Mouse (Mus musculus) MEL (cell line): ENCODE measurements at regions not wholly inside any gene's neighbourhood (a gene's known extent, or its start where the extent isn't known, plus 50 kb on each side); places are given as distances from the start of the nearest gene placed in this dataset.

Experiments used
- DNase-seq: peaks from one replicate; pipeline ENCODE4 v3.0.0; 2011; ENCODE audit warnings: low read depth, low spot score
- H3K27ac ChIP-seq: 2 replicates; pipeline ENCODE4 v1.5.1; 2012; ENCODE audit warnings: low read depth, mild to moderate bottlenecking, control low read depth, low read length, moderate library complexity; ENCODE audit not compliant: control insufficient read depth
- H3K27me3 ChIP-seq, 2 experiments: fragments of 150-350 bp in 1 of 2; sonication (generic) in 1 of 2; 2 replicates each; pipeline ENCODE4 v1.6.1; 2012; ENCODE audit warnings: low read length in 2 of 2, mild to moderate bottlenecking in 2 of 2, improper control_type of control experiment in 1 of 2, moderate library complexity in 1 of 2; ENCODE audit not compliant: insufficient read depth in 2 of 2, control insufficient read depth in 1 of 2
- H3K36me3 ChIP-seq, 2 experiments: 2 replicates each; pipeline ENCODE4 v1.6.1; 2012 to 2014; ENCODE audit warnings: low read length in 2 of 2, improper control_type of control experiment in 1 of 2, inconsistent platforms in 1 of 2, mild to moderate bottlenecking in 1 of 2; ENCODE audit not compliant: insufficient read depth in 2 of 2, control insufficient read depth in 1 of 2
- H3K4me1 ChIP-seq, 2 experiments: fragments of 150-350 bp in 1 of 2; sonication (generic) in 1 of 2; 2 replicates each; pipeline ENCODE4 v1.6.1; 2012; ENCODE audit warnings: low read length in 2 of 2, improper control_type of control experiment in 1 of 2, mild to moderate bottlenecking in 1 of 2; ENCODE audit not compliant: insufficient read depth in 2 of 2, control insufficient read depth in 1 of 2
- H3K4me3 ChIP-seq, 2 experiments: fragments of 150-350 bp in 1 of 2; sonication (generic) in 1 of 2; 2 replicates each; pipeline ENCODE4 v1.5.1; 2012; ENCODE audit warnings: low read depth in 2 of 2, low read length in 2 of 2, mild to moderate bottlenecking in 2 of 2, moderate library complexity in 2 of 2, control low read depth in 1 of 2, improper control_type of control experiment in 1 of 2; ENCODE audit not compliant: control insufficient read depth in 1 of 2, insufficient read depth in 1 of 2
- H3K79me2 ChIP-seq: 2 replicates; pipeline ENCODE4 v1.6.1; 2012; ENCODE audit warnings: mild to moderate bottlenecking, low read length, moderate library complexity; ENCODE audit not compliant: control insufficient read depth, poor library complexity, insufficient read depth
- H3K9ac ChIP-seq: 2 replicates; pipeline ENCODE4 v1.6.1; 2012; ENCODE audit warnings: low read depth, mild to moderate bottlenecking, control low read depth, low read length, moderate library complexity; ENCODE audit not compliant: control insufficient read depth, poor library complexity, severe bottlenecking
- H3K9me3 ChIP-seq: fragments of 150-350 bp; sonication (generic); replicated peaks from 2 replicates; pipeline ENCODE4 v1.6.1; 2012; ENCODE audit warnings: mild to moderate bottlenecking, low read length, improper control_type of control experiment, moderate library complexity; ENCODE audit not compliant: insufficient read depth
- BHLHE40 ChIP-seq: IDR thresholded peaks from 2 replicates; pipeline ENCODE4 v1.6.1; 2012; ENCODE audit warnings: low read depth, mild to moderate bottlenecking, inconsistent platforms, low read length, improper control_type of control experiment, borderline replicate concordance
- CHD1 ChIP-seq: IDR thresholded peaks from 2 replicates; pipeline ENCODE4 v1.6.1; 2012; ENCODE audit warnings: low read depth, mild to moderate bottlenecking, inconsistent platforms, low read length, improper control_type of control experiment
- EP300 ChIP-seq, 2 experiments: IDR thresholded peaks; 2 replicates each; pipeline ENCODE4 v1.6.1; 2011; ENCODE audit warnings: improper control_type of control experiment in 2 of 2, low read length in 2 of 2, low read depth in 1 of 2, mild to moderate bottlenecking in 1 of 2
- GATA1 ChIP-seq: IDR thresholded peaks from 2 replicates; pipeline ENCODE4 v1.6.1; 2011; ENCODE audit warnings: low read depth, low read length, improper control_type of control experiment
- MAFK ChIP-seq: IDR thresholded peaks from 2 replicates; pipeline ENCODE4 v1.6.1; 2011; ENCODE audit warnings: low read depth, mild to moderate bottlenecking, low read length, improper control_type of control experiment, borderline replicate concordance
- MAZ ChIP-seq: IDR thresholded peaks from 2 replicates; pipeline ENCODE4 v1.6.1; 2012; ENCODE audit warnings: low read depth, mild to moderate bottlenecking, inconsistent platforms, low read length, improper control_type of control experiment
- MEF2A ChIP-seq: IDR thresholded peaks from 2 replicates; pipeline ENCODE4 v1.6.1; 2014; ENCODE audit warnings: low read depth, mild to moderate bottlenecking, inconsistent platforms, low read length, improper control_type of control experiment; ENCODE audit not compliant: poor library complexity, insufficient replicate concordance, severe bottlenecking; ENCODE audit errors: extremely low read depth
- MYB ChIP-seq: IDR thresholded peaks from 2 replicates; pipeline ENCODE4 v1.6.1; 2011; ENCODE audit warnings: mild to moderate bottlenecking, low read depth, low read length, improper control_type of control experiment
- NELFE ChIP-seq: IDR thresholded peaks from 2 replicates; pipeline ENCODE4 v1.6.1; 2011; ENCODE audit warnings: low read depth, low read length, improper control_type of control experiment
- NRF1 ChIP-seq: IDR thresholded peaks from 2 replicates; pipeline ENCODE4 v1.6.1; 2014; ENCODE audit warnings: low read depth, mild to moderate bottlenecking, inconsistent platforms, low read length, improper control_type of control experiment, moderate library complexity; ENCODE audit not compliant: poor library complexity, insufficient read depth, severe bottlenecking
- POLR2A ChIP-seq, 2 experiments: IDR thresholded peaks; 2 replicates each; pipeline ENCODE4 v1.6.1; 2011 to 2012; ENCODE audit warnings: low read length in 2 of 2, mild to moderate bottlenecking in 2 of 2, control low read depth in 1 of 2, improper control_type of control experiment in 1 of 2, low read depth in 1 of 2, moderate library complexity in 1 of 2; ENCODE audit not compliant: control insufficient read depth in 1 of 2, insufficient read depth in 1 of 2, poor library complexity in 1 of 2
- RCOR1 ChIP-seq: IDR thresholded peaks from 2 replicates; pipeline ENCODE4 v1.6.1; 2012; ENCODE audit warnings: low read depth, mild to moderate bottlenecking, inconsistent platforms, low read length, improper control_type of control experiment
- SIN3A ChIP-seq: IDR thresholded peaks from 2 replicates; pipeline ENCODE4 v1.6.1; 2012; ENCODE audit warnings: low read length, improper control_type of control experiment, inconsistent platforms
- SMC3 ChIP-seq: IDR thresholded peaks from 2 replicates; pipeline ENCODE4 v1.6.1; 2011; ENCODE audit warnings: low read depth, low read length, improper control_type of control experiment
- TBP ChIP-seq: IDR thresholded peaks from 2 replicates; pipeline ENCODE4 v1.8.0; 2011; ENCODE audit warnings: low read depth, low read length, improper control_type of control experiment
- TCF12 ChIP-seq: IDR thresholded peaks from 2 replicates; pipeline ENCODE4 v1.6.1; 2014; ENCODE audit warnings: low read depth, mild to moderate bottlenecking, inconsistent platforms, low read length, improper control_type of control experiment, moderate library complexity
- UBTF ChIP-seq: IDR thresholded peaks from 2 replicates; pipeline ENCODE4 v1.6.1; 2012; ENCODE audit warnings: low read depth, mild to moderate bottlenecking, inconsistent platforms, low read length, improper control_type of control experiment, moderate library complexity, borderline replicate concordance; ENCODE audit not compliant: insufficient read depth
- USF1 ChIP-seq: IDR thresholded peaks from 2 replicates; pipeline ENCODE4 v1.6.1; 2014; ENCODE audit warnings: low read depth, mild to moderate bottlenecking, inconsistent platforms, low read length, improper control_type of control experiment, moderate library complexity
- USF2 ChIP-seq, 2 experiments: IDR thresholded peaks; 2 replicates each; pipeline ENCODE4 v1.6.1; 2011 to 2012; ENCODE audit warnings: improper control_type of control experiment in 2 of 2, low read length in 2 of 2, borderline replicate concordance in 1 of 2, inconsistent platforms in 1 of 2, low read depth in 1 of 2, mild to moderate bottlenecking in 1 of 2; ENCODE audit not compliant: insufficient read depth in 1 of 2
- ZMIZ1 ChIP-seq: IDR thresholded peaks from 2 replicates; pipeline ENCODE4 v1.6.1; 2012; ENCODE audit warnings: low read depth, mild to moderate bottlenecking, inconsistent platforms, low read length, improper control_type of control experiment, moderate library complexity

- H3K27me3 ChIP-seq = no peaks in the 10 kb centered on the region
- no peaks in the 10 kb centered on the region for H3K79me2 ChIP-seq
- TF ChIP-seq NRF1 = no peak
- TF ChIP-seq SIN3A = no peak
- TF ChIP-seq NELFE = no peak
- TF ChIP-seq MYB = no peak
- no peak for TF ChIP-seq POLR2A (IDR thresholded peaks at IDR 0.05; ENCODE audit: control insufficient read depth in 1 of 2, insufficient read depth in 1 of 2, low read depth in 1 of 2, low read length in 2 of 2, poor library complexity in 1 of 2)
- TF ChIP-seq EP300 (IDR thresholded peaks at IDR 0.05; ENCODE audit: low read depth in 1 of 2, low read length in 2 of 2) = no peak
- no peak for TF ChIP-seq CHD1
- TF ChIP-seq MEF2A = no peak
- no peak for DNase-seq
- no peaks in the 10 kb centered on the region for H3K4me1 ChIP-seq
- H3K9me3 ChIP-seq = no peaks in the 10 kb centered on the region
- no peaks in the 10 kb centered on the region for H3K36me3 ChIP-seq
- H3K4me3 ChIP-seq = no peak overlapping the region
- no peak overlapping the region for H3K9ac ChIP-seq
- no peak overlapping the region for H3K27ac ChIP-seq
Measured at GRCm38 (mm10) chr1:91716836-91717235, 84.4 kb upstream of the Twist2 start.

DNA sequence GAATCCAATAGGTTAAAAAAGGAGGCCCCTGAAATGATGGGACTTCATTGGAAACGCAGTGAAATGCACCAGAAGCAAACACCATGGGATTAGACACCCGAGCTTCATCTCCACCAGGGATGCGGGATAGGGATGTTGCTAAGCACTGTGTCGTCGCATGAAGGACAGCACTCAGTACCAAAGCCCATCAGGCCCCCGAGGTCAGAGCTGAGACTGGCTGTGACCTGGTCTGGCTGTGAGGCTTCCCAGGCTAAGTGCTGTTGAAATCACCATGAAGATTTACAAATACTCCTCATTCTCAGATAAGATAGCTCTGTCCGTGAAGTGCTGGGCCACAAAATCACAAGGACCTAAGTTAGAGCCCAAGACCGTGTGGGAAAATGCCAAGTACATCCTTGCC, 83.3 kb upstream of the Twist2 start:
- H3K36me3 ChIP-seq = no peaks in the 10 kb centered on the region
- H3K4me3 ChIP-seq = no peak overlapping the region
- H3K27ac ChIP-seq = no peak overlapping the region
- TF ChIP-seq MAFK = no peak
- TF ChIP-seq RCOR1 = no peak
- no peak for TF ChIP-seq POLR2A (IDR thresholded peaks at IDR 0.05; ENCODE audit: control insufficient read depth in 1 of 2, insufficient read depth in 1 of 2, low read depth in 1 of 2, low read length in 2 of 2, poor library complexity in 1 of 2)
- TF ChIP-seq MAZ = no peak
- no peak for TF ChIP-seq TBP
- no peak for TF ChIP-seq USF1
- TF ChIP-seq NRF1 = no peak
- TF ChIP-seq NELFE = no peak
- TF ChIP-seq BHLHE40 = no peak
- no peak for TF ChIP-seq GATA1
- no peak for TF ChIP-seq ZMIZ1
- no peak for TF ChIP-seq TCF12
- no peak for TF ChIP-seq USF2 (IDR thresholded peaks at IDR 0.05; ENCODE audit: borderline replicate concordance in 1 of 2, insufficient read depth in 1 of 2, low read depth in 1 of 2, low read length in 2 of 2)
- TF ChIP-seq SMC3 = no peak
- TF ChIP-seq UBTF = no peak
- no peak for TF ChIP-seq EP300 (IDR thresholded peaks at IDR 0.05; ENCODE audit: low read depth in 1 of 2, low read length in 2 of 2)
- DNase-seq = no peak
- H3K9me3 ChIP-seq = no peaks in the 10 kb centered on the region
- no peaks in the 10 kb centered on the region for H3K4me1 ChIP-seq
- H3K9ac ChIP-seq = no peak overlapping the region
- H3K79me2 ChIP-seq = no peaks in the 10 kb centered on the region
- no peaks in the 10 kb centered on the region for H3K27me3 ChIP-seq
